Comparison of ENCODE assay signal across 27 mouse cellular contexts in the genomic region with DNA sequence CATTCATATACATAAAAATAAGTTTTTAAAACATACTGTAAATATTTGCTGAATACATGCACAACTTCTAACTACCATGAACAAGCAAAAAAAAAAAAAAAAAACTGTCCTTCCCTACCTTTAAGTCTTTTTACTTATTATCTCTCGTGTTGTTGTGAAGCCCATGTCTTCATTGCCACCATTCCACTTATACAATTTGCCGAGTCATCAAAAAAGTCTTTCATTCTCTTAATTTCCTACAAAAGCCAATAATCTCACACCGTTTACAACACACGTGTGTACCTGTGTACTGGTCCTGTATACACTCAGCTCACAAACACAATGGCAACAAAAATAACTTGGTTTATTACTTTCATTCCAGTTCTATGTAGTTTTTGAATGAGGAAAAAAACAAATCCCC.
"Had no signal": no experiment of that assay in that cellular context is flagged by ENCODE, and none has a peak within 500 bp of the region (broad histone marks: within the 10 kb centered on the region; RNA-seq: fewer than 3 reads in every experiment).

No protein-coding gene starts in this region.

- H3K9ac ChIP-seq: embryonic facial prominence, embryonic 12.5 days; embryonic facial prominence, embryonic 13.5 days; embryonic facial prominence, embryonic 15.5 days; forebrain, embryonic 12.5 days; forebrain, embryonic 13.5 days; forebrain, embryonic 15.5 days; forebrain, postnatal 0 days had no signal

- H3K4me2 ChIP-seq: embryonic facial prominence, embryonic 12.5 days; embryonic facial prominence, embryonic 13.5 days; embryonic facial prominence, embryonic 15.5 days; forebrain, embryonic 12.5 days; forebrain, embryonic 13.5 days; forebrain, embryonic 15.5 days had no signal

- H3K36me3 ChIP-seq: embryonic facial prominence, embryonic 10.5 days; embryonic facial prominence, embryonic 12.5 days; embryonic facial prominence, embryonic 13.5 days; embryonic facial prominence, embryonic 15.5 days; forebrain, embryonic 10.5 days; forebrain, embryonic 12.5 days; forebrain, embryonic 15.5 days; heart, embryonic 10.5 days had no signal

- ATAC-seq: forebrain, embryonic 13.5 days; forebrain, embryonic 14.5 days; forebrain, embryonic 15.5 days; forebrain, embryonic 16.5 days; forebrain, postnatal 0 days had no signal

- H3K27me3 ChIP-seq: embryonic facial prominence, embryonic 12.5 days; embryonic facial prominence, embryonic 13.5 days; embryonic facial prominence, embryonic 15.5 days; forebrain, embryonic 12.5 days; forebrain, embryonic 13.5 days; forebrain, embryonic 15.5 days had no signal

- DNase-seq: cerebellum, adult 9-11 months; cerebellum, postnatal 10 days; cerebellum, postnatal 14 days; cerebellum, postnatal 25 days; cerebellum, postnatal 36 days; embryo, embryonic 11 days; forebrain, postnatal 0 days; gastrocnemius, adult 2 months; gastrocnemius, postnatal 10 days; gastrocnemius, postnatal 14 days; gastrocnemius, postnatal 25 days; gastrocnemius, postnatal 36 days; heart, adult 11 months; heart, adult 18-20 months; heart, adult 2 months had no signal

- H3K4me3 ChIP-seq: embryonic facial prominence, embryonic 10.5 days; embryonic facial prominence, embryonic 12.5 days; embryonic facial prominence, embryonic 13.5 days; embryonic facial prominence, embryonic 15.5 days; erythroblast, embryonic 14.5 days; forebrain, embryonic 10.5 days; forebrain, embryonic 12.5 days; forebrain, embryonic 13.5 days; forebrain, embryonic 15.5 days; gastrocnemius, adult 2 months; heart, adult 2 months; heart, embryonic 10.5 days had no signal

- H3K9me3 ChIP-seq: embryonic facial prominence, embryonic 10.5 days; embryonic facial prominence, embryonic 12.5 days; embryonic facial prominence, embryonic 13.5 days; embryonic facial prominence, embryonic 15.5 days; forebrain, embryonic 10.5 days; forebrain, embryonic 12.5 days; forebrain, embryonic 13.5 days; forebrain, embryonic 15.5 days; heart, embryonic 10.5 days had no signal

- H3K4me1 ChIP-seq: embryonic facial prominence, embryonic 10.5 days; embryonic facial prominence, embryonic 12.5 days; embryonic facial prominence, embryonic 13.5 days; embryonic facial prominence, embryonic 15.5 days; forebrain, embryonic 10.5 days; forebrain, embryonic 12.5 days; forebrain, embryonic 13.5 days; forebrain, embryonic 15.5 days; heart, embryonic 10.5 days had no signal

- H3K27ac ChIP-seq: embryonic facial prominence, embryonic 10.5 days; embryonic facial prominence, embryonic 12.5 days; embryonic facial prominence, embryonic 13.5 days; embryonic facial prominence, embryonic 15.5 days; forebrain, embryonic 10.5 days; forebrain, embryonic 12.5 days; forebrain, embryonic 13.5 days; forebrain, embryonic 15.5 days; gastrocnemius, adult 2 months; heart, adult 2 months; heart, embryonic 10.5 days had no signal
